Mouse (Mus musculus): ENCODE data around the gene Cyp2j5.
"Not testable (repeated sequence)": the region's sequence is repeated elsewhere in the genome, so short reads cannot be mapped to it uniquely, and the experiment has no call there.

Gene Cyp2j5

DNA sequence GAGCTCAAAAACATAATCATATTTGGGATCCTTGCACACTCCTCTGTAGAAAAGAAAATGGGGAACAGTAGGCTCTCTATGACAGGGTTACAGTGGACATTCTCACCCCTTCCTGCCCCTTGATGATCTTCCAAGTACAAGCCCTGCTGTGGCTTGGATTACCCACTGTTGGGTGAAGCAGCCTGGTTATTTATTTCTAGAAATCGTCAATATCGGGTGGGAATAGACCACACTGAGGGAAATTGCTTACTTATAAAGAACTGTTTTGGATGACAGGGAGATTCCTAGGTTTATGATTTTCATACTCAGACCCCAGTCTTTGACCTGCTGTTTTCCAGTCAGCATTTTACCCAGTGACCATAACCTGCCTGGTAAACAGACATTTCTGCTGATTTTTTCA, at the start of gene Cyp2j5:
Cyp2j5 (minus strand) TSS at position 164 of the 400 bp plus-strand sequence.
- no peak for DNase-seq (ENCODE audit: low read depth, low spot score)

DNA sequence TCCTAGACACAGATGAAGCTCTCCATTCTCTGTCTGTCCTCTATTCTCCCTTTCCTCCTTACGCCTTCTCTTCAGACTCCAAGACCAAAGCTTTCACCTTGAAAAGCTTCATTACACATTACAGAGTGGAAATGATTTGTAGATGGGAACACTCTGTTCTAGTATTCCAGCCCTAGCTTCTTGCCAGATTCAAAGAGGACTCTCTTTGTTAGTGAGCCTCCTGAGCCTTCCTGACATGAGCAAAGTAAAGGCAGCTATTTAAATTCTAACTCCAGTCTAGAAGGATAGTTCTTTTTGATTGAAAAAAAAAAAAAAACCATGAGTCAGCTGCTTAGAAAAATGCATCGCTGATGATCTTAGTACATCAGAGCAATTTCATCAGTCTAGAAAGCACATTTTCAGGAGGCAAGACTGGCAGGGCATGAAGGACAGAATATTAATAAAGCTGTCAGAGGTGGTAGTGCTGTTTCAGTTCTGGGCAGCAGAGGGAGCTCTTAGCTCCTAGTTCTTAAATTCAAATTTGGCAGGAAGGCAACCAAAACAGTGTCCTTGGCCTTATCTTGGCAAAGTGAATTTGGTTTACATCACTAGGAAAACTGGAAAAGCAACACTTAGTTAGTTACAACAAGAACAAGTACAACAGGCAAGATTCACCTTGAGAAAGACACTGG, 41.5 kb upstream of the Cyp2j5 start:
- peak; percentile 4 for DNase-seq (ENCODE audit: low read depth, low spot score)

DNA sequence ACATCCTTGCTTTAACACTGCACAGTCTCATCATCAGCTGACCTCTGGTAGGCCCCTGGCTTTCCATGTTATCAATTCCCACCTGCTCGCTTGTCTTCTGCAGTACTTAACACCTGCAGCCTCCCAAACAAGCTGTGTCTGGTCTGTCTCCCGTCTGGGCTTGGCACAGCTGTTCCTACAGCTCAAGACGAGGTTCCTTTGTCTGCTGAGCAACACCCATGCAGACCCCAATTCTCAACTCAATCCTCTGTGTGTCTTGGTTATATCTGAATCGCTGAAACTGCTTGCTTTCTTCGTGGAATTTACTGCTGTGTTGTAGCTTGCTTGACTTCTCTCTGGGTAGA, 34.2 kb upstream of the Cyp2j5 start:
- no peak for DNase-seq (ENCODE audit: low read depth, low spot score)

DNA sequence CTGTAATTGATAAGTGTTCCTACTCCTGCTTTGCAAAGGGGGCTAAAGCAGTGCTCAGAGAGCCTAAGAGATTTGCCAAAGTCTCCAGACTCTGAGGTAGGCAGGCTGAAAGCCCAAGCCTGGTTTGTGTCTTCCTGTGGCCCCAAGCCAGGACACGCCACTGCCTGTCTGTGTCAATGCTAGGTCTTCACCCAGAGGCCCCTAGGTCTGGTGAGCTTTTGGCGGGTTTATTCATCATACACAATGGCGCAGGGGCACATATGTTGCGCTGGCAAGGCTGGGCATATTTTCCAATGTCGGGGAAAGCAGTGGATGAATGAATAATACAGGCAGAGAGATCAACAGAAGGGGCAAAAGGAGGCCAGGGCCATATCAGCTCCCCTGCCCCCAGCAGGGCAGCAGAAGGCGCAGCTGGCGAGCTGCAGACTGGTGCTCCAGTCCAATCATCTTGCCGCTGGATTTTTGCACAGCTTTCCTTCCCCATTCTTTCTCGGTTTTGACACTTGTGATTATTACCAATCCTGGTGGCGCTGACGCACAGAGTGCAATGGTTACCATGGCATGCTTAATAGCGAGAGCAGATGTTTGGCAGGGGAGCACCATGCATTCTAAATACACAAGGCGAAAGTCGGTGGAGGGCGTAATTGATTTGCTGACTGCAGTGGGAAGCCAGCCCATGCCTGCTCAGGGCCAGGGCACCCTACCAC, 33.7 kb upstream of the Cyp2j5 start:
- no peak for DNase-seq (ENCODE audit: low read depth, low spot score)

DNA sequence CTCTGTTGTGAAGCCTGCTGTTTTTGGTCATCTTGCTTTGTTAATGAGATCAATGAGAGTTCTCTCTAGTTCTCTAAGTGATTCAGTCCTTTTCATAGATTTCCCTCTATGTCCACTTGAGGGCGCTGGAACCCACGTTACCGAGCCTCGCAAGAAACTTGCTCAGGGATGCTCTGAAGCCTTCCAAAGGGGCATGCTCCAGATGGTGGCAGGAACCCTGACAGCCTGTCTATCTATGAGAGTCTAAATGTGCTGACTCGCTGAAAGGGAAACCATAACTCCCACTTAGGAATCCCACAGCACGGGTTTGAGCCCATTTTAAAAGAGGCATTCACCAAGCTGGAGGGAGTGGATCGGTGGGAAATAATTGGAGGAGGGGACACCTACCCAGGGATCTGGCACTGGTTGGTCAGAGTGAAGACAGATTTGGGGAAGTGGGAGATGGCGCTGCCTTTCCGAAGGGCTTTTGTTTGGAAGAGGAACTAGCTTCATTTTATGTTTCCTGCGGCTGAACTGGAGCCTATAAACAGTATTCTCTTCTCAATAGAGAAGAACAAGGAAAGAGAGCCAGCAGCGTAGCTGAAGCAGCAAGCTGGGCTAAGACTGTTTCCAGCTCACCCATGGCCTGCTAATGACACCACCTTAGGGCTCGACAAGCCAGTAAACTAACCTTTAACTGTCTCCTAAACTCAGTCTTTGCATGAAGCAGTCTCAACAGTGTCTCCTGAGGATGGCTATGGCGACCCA, 32.8 kb upstream of the Cyp2j5 start:
- peak; percentile 5 for DNase-seq (ENCODE audit: low read depth, low spot score)

DNA sequence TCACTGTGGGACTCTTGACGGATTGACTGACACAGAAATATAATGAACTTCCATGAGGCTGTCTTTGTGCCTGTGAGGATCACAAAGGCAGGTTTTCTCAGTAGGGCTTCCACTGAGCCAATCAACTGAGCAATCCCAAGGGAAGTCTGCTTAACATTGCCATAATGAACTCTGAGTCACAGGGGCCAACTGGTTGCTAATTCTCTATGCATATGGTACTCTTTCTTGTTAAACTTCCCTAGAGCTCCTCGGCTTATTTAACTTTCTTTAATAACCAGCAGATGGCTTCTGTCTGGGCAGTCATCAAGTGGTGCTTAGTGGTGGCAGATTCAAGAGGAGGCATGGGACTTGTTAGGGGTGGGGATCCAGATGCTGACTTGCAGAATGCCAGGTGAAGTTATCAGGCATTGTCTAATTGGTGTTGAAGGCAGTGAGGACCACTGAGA, 23.4 kb upstream of the Cyp2j5 start:
- no peak for DNase-seq (ENCODE audit: low read depth, low spot score)

DNA sequence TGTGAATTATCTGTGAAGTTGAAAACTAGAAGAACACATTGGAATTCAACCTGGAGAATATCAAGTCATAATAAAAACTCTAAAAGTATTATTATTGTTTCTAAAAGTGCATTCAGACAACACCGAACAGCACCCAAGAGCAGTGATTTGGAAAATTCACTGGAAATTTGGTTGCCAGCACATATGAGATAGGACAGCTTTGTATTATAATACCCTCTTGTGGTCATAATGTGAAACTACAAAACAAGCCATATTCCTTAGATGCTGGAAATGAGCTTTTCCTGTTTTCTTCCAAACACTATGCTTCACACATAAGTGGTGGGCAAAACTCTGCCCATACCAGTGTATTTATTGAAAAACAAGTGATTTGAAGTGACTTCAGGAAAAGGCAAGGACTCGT, 19.5 kb upstream of the Cyp2j5 start:
- no peak for DNase-seq (ENCODE audit: low read depth, low spot score)

DNA sequence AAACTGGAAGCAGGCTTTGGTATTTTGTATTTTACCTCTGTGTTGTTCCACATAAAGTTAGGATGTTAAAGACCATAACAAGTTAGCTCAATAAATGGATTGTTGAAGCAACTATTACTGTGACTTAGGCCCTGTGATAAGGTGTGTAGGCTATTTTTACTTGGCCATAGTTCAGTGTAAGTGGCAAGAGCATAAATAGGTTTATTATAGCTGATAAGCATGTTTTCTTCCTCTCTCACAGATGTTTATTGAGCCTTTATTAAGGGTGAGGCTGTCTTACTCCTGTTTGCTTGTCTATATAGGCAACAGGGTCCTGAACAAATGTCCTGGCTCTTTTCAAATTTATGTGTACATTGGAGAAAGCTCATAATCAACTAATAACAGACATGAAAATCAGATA, 17.0 kb upstream of the Cyp2j5 start:
- DNase-seq (ENCODE audit: low read depth, low spot score) = no peak

DNA sequence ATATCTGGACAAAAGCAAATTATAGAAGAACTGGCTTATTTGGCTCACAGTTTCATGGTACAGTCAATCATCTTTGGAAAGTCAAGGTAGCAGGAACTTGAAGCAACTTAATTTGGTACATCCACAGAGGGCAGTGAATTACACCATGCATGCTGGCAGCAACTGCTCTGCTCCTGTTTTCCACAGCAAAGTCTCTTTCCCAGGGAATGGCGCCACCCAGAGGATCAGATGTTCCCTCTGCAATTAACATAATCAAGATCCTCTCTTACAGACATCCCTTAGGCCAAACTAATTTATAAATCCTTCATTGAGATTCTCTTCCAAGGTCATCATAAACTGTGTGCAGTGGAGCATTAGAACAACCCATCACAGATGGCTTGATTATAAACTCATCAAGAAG, 16.3 kb upstream of the Cyp2j5 start:
- DNase-seq (ENCODE audit: low read depth, low spot score) = no peak

DNA sequence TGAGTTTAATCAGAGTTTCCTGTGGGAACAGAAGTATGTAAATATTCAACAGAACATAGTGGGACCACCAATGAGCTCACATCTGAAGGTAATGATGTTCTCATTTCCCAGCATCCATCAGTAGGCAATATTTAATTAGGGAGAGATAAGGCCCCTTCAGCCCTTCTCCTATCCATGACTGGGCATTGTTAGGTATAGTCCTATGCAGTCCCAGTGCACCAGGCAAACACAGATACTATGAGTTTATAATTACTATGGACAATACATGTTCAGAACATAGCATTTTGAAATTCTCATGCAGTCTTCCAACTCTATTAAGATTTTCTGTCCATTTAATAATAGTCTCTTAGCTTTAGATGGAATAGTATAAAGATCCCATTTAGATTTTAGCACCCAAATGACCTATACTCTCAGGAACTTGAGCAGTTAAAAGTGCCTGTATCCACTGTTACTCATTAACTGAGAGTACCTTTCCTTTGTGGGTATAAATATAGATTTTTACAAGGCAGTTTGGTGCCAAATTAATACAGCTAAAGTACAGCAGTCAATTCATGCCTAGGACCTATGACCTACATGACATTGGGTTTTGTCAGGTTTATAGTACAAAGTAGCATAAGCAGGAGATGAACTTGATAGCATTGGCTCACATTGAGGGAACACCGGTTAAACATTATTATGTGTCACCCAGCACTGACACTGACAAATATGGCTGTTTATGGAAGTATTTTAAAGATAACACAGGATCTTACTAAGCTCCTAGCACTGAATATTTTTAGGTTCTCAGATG, 907 bp upstream of the Cyp2j5 start:
- DNase-seq (ENCODE audit: low read depth, low spot score) = no peak

DNA sequence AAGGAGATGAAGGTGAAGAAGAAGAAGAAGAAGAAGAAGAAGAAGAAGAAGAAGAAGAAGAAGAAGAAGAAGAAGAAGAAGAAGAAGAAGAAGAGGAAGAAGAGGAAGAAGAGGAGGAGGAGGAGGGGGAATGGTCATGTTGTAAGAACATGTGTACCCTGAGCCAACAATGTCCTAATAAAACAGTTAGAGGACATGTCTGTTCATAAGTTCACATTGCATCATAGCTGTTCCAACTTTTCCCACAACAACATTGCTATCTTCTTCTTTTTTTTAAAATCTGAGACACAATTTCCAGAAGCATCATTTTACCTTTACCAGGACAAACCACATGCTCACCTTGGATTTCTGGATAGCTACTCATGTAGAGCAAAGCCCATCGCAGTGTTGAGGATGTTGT, 28.5 kb downstream of the Cyp2j5 start:
- no peak for DNase-seq (ENCODE audit: low read depth, low spot score)

DNA sequence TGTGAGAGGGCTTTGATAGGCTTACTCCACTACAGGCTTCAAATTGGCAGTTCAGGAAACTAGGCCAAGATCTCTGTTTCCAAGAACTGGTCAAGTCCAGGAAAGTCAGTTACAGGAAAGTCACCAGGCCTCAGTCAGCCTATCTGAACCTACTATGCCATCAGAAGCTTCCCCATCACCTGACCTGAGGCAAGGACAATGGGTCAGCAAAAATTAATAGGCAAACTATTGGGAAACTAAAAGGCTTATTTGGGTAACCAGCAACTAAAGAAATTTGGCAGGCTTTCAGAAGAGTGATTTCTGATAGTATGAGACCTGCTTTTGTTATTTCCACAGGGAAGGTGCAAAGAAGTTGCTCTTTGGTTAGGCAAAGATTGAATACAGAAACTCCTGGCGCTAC, 41.5 kb downstream of the Cyp2j5 start:
- DNase-seq (ENCODE audit: low read depth, low spot score) = no peak

DNA sequence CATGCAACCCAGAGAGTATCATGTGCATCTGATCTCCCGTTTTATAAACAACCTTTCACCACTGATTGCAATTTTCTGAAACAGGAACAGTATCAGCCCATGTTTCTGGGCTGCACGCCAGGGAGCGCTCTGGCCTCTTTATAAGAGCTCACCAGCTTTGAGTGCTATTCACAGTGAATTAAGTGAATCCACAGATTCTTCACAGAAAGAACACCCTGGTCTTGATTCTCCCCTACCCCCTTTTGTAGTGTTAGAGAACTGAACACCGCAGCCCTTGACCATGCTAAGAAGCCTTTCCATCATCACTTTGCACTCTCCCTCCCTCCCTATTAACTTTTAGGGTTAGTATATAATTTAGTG, 72.2 kb downstream of the Cyp2j5 start:
- DNase-seq (ENCODE audit: low read depth, low spot score) = no peak

DNA sequence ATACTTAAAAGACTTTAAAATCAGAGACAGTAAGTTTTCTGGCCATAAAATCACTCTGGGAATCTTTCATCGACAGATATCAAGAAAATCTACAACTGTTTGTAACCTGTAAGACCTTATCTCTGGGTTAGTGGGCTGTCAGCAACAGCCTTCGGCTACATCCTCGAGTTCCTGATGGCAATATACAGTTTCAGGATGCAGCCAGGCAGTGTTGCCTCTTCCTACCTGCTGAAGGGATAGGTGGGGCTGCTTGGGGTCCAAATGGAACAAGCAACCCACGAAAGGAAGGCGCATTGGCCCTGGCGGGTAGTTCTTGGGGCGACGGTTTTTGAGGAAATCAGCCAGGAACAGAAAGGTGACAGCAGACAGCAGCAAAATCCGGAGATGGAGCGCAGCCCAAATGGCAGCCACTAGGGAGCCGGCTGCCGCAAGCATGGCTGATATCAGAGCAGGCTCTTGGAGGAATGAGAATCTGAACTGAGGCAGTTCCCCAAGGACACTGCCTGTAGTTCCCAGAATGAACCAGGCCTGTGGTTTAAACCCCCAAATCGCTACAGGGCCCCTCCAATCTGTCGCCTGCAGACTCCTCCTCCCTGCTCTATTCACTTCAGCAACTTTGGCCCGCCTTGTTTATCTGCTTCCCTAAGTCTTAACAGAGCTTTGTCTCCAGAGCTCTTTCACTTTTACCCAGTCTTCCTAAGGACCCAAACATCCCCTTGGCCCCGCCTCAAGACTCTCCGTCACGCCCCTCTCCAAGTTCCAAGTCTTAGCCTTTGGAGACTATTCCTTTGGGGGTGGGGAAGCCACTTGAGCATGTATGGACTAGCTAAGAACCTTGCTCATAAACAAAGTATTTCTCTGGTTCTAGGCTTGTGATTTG, 72.8 kb downstream of the Cyp2j5 start, which contains the start of gene Cyp2j9:
Cyp2j9 (minus strand) TSS at position 668 of the 880 bp plus-strand sequence.
- no peak for DNase-seq (ENCODE audit: low read depth, low spot score)

DNA sequence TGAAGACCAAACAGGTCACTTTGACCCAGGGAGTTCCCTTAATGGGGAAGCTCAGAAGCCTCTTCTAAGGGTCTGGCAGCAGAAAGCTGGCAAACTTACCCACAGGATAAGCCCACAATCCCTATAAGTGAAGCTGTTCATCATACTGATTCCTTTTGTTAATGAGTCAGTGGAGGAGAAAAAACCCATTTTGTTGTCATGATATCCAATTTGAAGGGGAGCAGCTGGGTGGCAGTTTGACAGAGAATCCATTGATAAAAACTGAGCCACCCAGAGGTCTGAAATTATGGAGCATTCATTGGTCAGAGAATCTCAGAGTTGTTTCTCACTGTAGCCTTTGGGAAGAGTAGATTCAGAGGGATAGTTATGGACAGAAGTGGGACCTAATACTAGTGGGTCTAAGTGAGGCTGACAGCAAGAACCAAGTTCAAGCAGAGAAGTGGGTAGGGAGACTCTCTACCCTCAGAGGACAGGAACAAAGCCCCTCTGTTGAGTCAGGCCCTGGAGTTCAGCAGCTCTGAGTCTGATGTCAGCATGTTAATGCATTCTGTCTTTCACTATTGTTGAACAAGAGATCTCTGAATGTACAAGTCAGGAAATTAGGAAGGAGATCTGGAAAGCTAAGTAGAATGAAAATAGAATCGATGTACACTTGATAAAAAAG, 82.4 kb downstream of the Cyp2j5 start:
- no peak for DNase-seq (ENCODE audit: low read depth, low spot score)

DNA sequence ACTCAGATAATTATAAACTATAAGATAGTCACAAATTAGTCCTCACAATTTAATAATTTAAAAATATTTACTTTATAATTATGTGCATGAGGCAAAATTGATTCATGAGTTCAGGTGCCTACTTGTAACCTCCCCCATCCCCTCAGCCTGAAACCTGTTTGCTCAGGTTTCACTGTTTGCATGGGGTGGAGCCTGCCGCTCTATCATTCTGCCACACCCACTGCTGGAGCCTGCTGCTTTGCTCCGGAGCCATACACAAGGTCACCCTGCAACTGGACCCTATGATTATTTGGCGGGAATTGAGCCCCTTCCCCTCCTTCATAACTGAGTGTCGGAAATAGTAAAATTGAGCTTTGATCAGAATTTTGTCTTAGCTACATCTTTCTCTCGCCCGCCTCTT, 83.6 kb downstream of the Cyp2j5 start:
- DNase-seq (ENCODE audit: low read depth, low spot score) = not testable (repeated sequence)

Measured in CD4-positive, CD25-positive, alpha-beta regulatory T cell, adult 2 months (primary cell).